Mouse (Mus musculus) heart, embryonic 10.5 days (tissue): ENCODE data around the gene Rab4b. TPM values are rescaled to one million over a fixed set of nuclear protein-coding genes. Genes with fewer than 3 reads are reported as not detected.

Experiments used
- DNase-seq: peaks from one replicate; pipeline ENCODE4 v3.0.0-alpha.2; 2017; ENCODE audit warnings: low spot score
- H3K27ac ChIP-seq: fragments of 300-500 bp; sonication (generic); 2 replicates; pipeline ENCODE4 v1.5.1; 2016; ENCODE audit warnings: mild to moderate bottlenecking
- H3K27me3 ChIP-seq: fragments of 300-500 bp; sonication (generic); 2 replicates; pipeline ENCODE4 v1.6.1; 2016; ENCODE audit warnings: mild to moderate bottlenecking; ENCODE audit not compliant: poor library complexity, insufficient read depth, severe bottlenecking
- H3K36me3 ChIP-seq: fragments of 300-500 bp; sonication (generic); 2 replicates; pipeline ENCODE4 v1.6.1; 2016; ENCODE audit warnings: mild to moderate bottlenecking, moderate library complexity
- H3K4me1 ChIP-seq: fragments of 300-500 bp; sonication (generic); 2 replicates; pipeline ENCODE4 v1.6.1; 2016; ENCODE audit warnings: mild to moderate bottlenecking
- H3K4me3 ChIP-seq: fragments of 300-500 bp; sonication (generic); 2 replicates; pipeline ENCODE4 v1.5.1; 2016; ENCODE audit warnings: mild to moderate bottlenecking, moderate library complexity
- H3K9me3 ChIP-seq: fragments of 300-500 bp; sonication (generic); 2 replicates; pipeline ENCODE4 v1.6.1; 2016; ENCODE audit warnings: mild to moderate bottlenecking, moderate library complexity
- WGBS: fragments of 180-500 bp; shearing (Covaris S2); methylation state at CpG from one replicate; pipeline ENCODE4 v1.1.7; 2016; 5-methylcytosine and 5-hydroxymethylcytosine counted together
- polyA plus RNA-seq: library from polyadenylated mRNA; unstranded; fragments of >200 nt; fragmentation: Nextera tagmentation; extraction: Ambion mirVana; gene quantifications from 2 replicates; pipeline ENCODE4 v1.2.1, GENCODE M21; 2016

Rab4b gene
- polyA plus RNA-seq, 1 experiment from 2014 or later, result 63.2 TPM

- no peaks in the 10 kb centered on the region for H3K9me3 ChIP-seq
- DNase-seq, result no peak
- H3K36me3 ChIP-seq, result peaks cover 44% of the 10 kb centered on the region
- no peak overlapping the region for H3K4me3 ChIP-seq
- no peaks in the 10 kb centered on the region for H3K27me3 ChIP-seq
- H3K4me1 ChIP-seq, result peaks cover 19% of the 10 kb centered on the region; the same call in 1 of the 2 replicates
- H3K27ac ChIP-seq, result no peak overlapping the region
Observed at GRCm38 (mm10) chr7:27198355-27198754, 19.7 kb upstream of the Rab4b start.

- H3K36me3 ChIP-seq, result peaks cover 44% of the 10 kb centered on the region
- H3K27me3 ChIP-seq, result no peaks in the 10 kb centered on the region
- DNase-seq, result no peak
- no peak overlapping the region for H3K4me3 ChIP-seq
- H3K4me1 ChIP-seq, result peaks cover 19% of the 10 kb centered on the region; the same call in 1 of the 2 replicates
- H3K9me3 ChIP-seq, result no peaks in the 10 kb centered on the region
- WGBS, result 86% methylated on average over 8 of the region's 8 CpGs
- H3K27ac ChIP-seq, result no peak overlapping the region
Observed at GRCm38 (mm10) chr7:27197634-27198033, 18.9 kb upstream of the Rab4b start.

DNA sequence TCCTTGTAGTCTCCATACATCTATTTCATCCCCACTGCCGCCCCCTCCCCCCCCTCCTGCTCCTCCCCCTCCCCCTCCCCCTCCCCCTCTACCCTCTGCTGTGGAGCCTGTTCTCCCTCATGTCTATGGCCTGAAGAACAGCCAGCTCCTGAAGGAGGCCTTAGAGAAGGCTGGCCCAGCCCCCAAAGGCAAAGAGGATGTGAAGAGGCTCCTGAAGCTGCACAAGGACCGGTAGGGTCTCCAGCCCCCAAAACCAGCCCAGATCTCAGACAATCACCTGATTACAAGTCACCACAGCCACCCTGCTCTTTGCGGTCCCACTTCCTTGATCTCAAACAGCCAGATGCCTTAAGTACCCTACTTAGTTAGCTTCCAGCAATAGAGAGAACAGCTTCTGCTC lies 18.4 kb upstream of the Rab4b start:
- Histone ChIP-seq H3K9me3 (no peaks in the 10 kb centered on the region), H3K4me1 (peaks cover 19% of the 10 kb centered on the region; the same call in 1 of the 2 replicates), H3K4me3 (peak overlapping the region; percentile 90; the same call in 1 of the 2 replicates), H3K27me3 (no peaks in the 10 kb centered on the region), H3K36me3 (peaks cover 44% of the 10 kb centered on the region), H3K27ac (peak overlapping the region; percentile 98)
- no peak for DNase-seq
- 82% methylated on average over 3 of the region's 3 CpGs for WGBS

- peak within 1 kb of the TSS; percentile 90 for H3K4me3 ChIP-seq
- H3K27ac ChIP-seq, result peak within 1 kb of the TSS; percentile 98
- no peaks in the 10 kb centered on the region for H3K9me3 ChIP-seq
- peaks cover 19% of the 10 kb centered on the region; the same call in 1 of the 2 replicates for H3K4me1 ChIP-seq
- DNase-seq, result peak; percentile 100
- peaks cover 45% of the 10 kb centered on the region for H3K36me3 ChIP-seq
- no peaks in the 10 kb centered on the region for H3K27me3 ChIP-seq
- WGBS, result under 1% methylated on average over 64 of the region's 64 CpGs
Observed at GRCm38 (mm10) chr7:27195681-27196611, 17.2 kb upstream of the Rab4b start, which contains the start of the genes BC024978 and Snrpa. Gene BC024978 (plus strand): TSS chr7:27195781. Gene Snrpa (minus strand): TSS chr7:27196271.

- Histone ChIP-seq H3K27me3 (no peaks in the 10 kb centered on the region), H3K9me3 (no peaks in the 10 kb centered on the region), H3K36me3 (peaks cover 59% of the 10 kb centered on the region), H3K27ac (no peak overlapping the region), H3K4me1 (peaks cover 19% of the 10 kb centered on the region; the same call in 1 of the 2 replicates), H3K4me3 (no peak overlapping the region)
- 79% methylated on average over 4 of the region's 4 CpGs for WGBS
- DNase-seq, result no peak
Observed at GRCm38 (mm10) chr7:27193731-27194130, 15.0 kb upstream of the Rab4b start.

- H3K4me1 ChIP-seq, result peaks cover 19% of the 10 kb centered on the region; the same call in 1 of the 2 replicates
- H3K9me3 ChIP-seq, result no peaks in the 10 kb centered on the region
- no peaks in the 10 kb centered on the region for H3K27me3 ChIP-seq
- no peak for DNase-seq
- 90% methylated on average over 5 of the region's 5 CpGs for WGBS
- H3K36me3 ChIP-seq, result peaks cover 69% of the 10 kb centered on the region
- H3K27ac ChIP-seq, result no peak overlapping the region
- no peak overlapping the region for H3K4me3 ChIP-seq
Observed at GRCm38 (mm10) chr7:27192434-27192833, 13.7 kb upstream of the Rab4b start.

GRCm38 (mm10) chr7:27189271-27189931 lies 10.7 kb upstream of the Rab4b start:
- 95% methylated on average over 10 of the region's 10 CpGs for WGBS
- Histone ChIP-seq H3K36me3 (peaks cover 97% of the 10 kb centered on the region), H3K4me1 (peaks cover 6% of the 10 kb centered on the region; the same call in 1 of the 2 replicates), H3K9me3 (no peaks in the 10 kb centered on the region), H3K27me3 (no peaks in the 10 kb centered on the region), H3K27ac (no peak overlapping the region), H3K4me3 (no peak overlapping the region)
- no peak for DNase-seq

GRCm38 (mm10) chr7:27185986-27186385 lies 7.3 kb upstream of the Rab4b start:
- no peak for DNase-seq
- WGBS, result 85% methylated on average over 5 of the region's 5 CpGs
- no peaks in the 10 kb centered on the region for H3K4me1 ChIP-seq
- H3K27ac ChIP-seq, result no peak overlapping the region
- no peak overlapping the region for H3K4me3 ChIP-seq
- no peaks in the 10 kb centered on the region for H3K9me3 ChIP-seq
- H3K36me3 ChIP-seq, result peaks cover 77% of the 10 kb centered on the region
- no peaks in the 10 kb centered on the region for H3K27me3 ChIP-seq

- H3K4me1 ChIP-seq, result no peaks in the 10 kb centered on the region
- WGBS, result 66% methylated on average over 3 of the region's 3 CpGs
- no peaks in the 10 kb centered on the region for H3K9me3 ChIP-seq
- peaks cover 67% of the 10 kb centered on the region for H3K36me3 ChIP-seq
- no peak overlapping the region for H3K27ac ChIP-seq
- no peak for DNase-seq
- H3K27me3 ChIP-seq, result no peaks in the 10 kb centered on the region
- no peak overlapping the region for H3K4me3 ChIP-seq
Observed at GRCm38 (mm10) chr7:27184964-27185363, 6.3 kb upstream of the Rab4b start.

GRCm38 (mm10) chr7:27182498-27182897 lies 3.8 kb upstream of the Rab4b start:
- H3K9me3 ChIP-seq, result no peaks in the 10 kb centered on the region
- 92% methylated on average over 1 of the region's 1 CpGs for WGBS
- no peak overlapping the region for H3K27ac ChIP-seq
- DNase-seq, result no peak
- peaks cover 42% of the 10 kb centered on the region for H3K36me3 ChIP-seq
- H3K4me3 ChIP-seq, result no peak overlapping the region
- no peaks in the 10 kb centered on the region for H3K27me3 ChIP-seq
- H3K4me1 ChIP-seq, result peaks cover 3% of the 10 kb centered on the region; the same call in 1 of the 2 replicates

GRCm38 (mm10) chr7:27180837-27181695 lies 2.4 kb upstream of the Rab4b start, which contains the start of the genes Gm21983 and Mia:
Gene Gm21983 (minus strand): TSS chr7:27181086.
Gene Mia (minus strand): TSS chr7:27181157.
- Histone ChIP-seq H3K27ac (no peak within 1 kb of the TSS), H3K27me3 (no peaks in the 10 kb centered on the region), H3K9me3 (no peaks in the 10 kb centered on the region), H3K4me3 (no peak within 1 kb of the TSS), H3K4me1 (peaks cover 3% of the 10 kb centered on the region; the same call in 1 of the 2 replicates), H3K36me3 (peaks cover 28% of the 10 kb centered on the region)
- DNase-seq, result no peak
- 68% methylated on average over 14 of the region's 14 CpGs for WGBS

GRCm38 (mm10) chr7:27180036-27180435 lies 1.3 kb upstream of the Rab4b start:
- WGBS, result 79% methylated on average over 5 of the region's 5 CpGs
- no peak overlapping the region for H3K4me3 ChIP-seq
- DNase-seq, result no peak
- no peaks in the 10 kb centered on the region for H3K27me3 ChIP-seq
- peaks cover 3% of the 10 kb centered on the region; the same call in 1 of the 2 replicates for H3K4me1 ChIP-seq
- no peaks in the 10 kb centered on the region for H3K9me3 ChIP-seq
- no peak overlapping the region for H3K27ac ChIP-seq
- peaks cover 24% of the 10 kb centered on the region for H3K36me3 ChIP-seq
